Mouse (Mus musculus): ENCODE results near the gene Itgb2l.
"Not testable (repeated sequence)": the region's sequence is repeated elsewhere in the genome, so short reads cannot be mapped to it uniquely, and the experiment has no call there.

The Itgb2l gene

DNA sequence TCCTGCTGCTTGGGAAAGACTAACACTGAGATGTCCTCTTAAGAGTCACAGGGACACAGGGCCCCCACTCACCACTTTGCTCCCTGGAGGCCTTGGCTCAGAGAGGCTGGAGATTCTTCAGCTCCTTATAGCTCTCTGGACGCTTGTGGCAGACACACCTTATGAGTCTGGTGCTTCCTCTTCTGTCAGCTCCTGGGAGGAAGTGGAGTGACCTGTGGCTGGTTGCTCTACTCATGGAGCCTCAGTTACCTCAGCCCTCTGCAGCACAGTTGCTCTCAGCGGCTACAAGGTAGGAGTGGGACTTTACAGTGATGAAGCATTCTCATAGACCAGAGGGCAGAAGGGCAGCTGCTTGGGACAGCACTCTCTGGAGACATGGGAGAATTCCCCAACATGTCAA is at the start of gene Itgb2l:
TSS of gene Itgb2l (minus strand) at position 152 of the 400 bp plus-strand sequence.
- in situ Hi-C loops (cut with MboI, MseI): no loop called here

DNA sequence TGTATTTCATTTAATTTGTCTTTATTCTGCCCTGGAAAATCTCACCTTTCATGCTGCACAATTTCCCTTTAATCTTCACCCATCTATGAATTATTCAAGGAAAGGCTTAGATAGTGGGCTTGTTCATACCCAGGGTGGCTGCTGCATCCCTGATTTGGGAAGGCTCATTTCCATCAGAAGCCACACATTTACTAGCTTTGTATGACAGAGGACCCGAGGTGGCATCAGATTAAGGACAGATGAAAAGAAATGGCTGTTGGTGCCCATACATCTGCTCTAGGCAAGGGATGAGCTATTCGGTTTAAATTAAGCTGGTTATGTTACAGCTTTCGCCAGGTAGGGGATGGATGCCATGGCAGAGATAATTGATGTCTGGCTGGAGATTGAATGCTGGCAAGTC is 48.1 kb upstream of the Itgb2l start:
- in situ Hi-C loops (cut with MboI, MseI): no loop called here

DNA sequence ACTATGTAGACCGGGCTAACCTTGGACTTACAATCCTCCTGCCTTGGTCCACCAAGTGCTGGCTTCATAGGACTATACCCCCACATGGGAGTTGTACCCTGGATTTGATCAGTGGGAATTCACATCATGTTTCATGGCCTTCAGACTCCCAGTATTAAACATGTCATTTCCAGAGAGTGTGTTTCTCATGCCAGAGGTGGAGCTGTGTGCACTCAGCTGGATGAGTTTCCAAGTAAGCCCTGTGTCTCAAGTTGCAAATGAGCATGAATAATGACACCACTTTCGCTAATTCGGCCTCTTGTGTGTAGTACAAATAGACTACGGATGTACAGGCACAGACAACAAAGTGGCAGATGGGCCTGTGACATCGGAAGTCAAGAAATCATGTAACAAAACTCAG is 44.6 kb upstream of the Itgb2l start:
- in situ Hi-C loops (cut with MboI, MseI): no loop called here

GRCm38 (mm10) chr16:96487007-96487684 is 43.7 kb upstream of the Itgb2l start:
- in situ Hi-C loops (cut with MboI, MseI): no loop called here

- in situ Hi-C loops (cut with MboI, MseI): no loop called here
Observed at GRCm38 (mm10) chr16:96481791-96482190, 38.4 kb upstream of the Itgb2l start.

DNA sequence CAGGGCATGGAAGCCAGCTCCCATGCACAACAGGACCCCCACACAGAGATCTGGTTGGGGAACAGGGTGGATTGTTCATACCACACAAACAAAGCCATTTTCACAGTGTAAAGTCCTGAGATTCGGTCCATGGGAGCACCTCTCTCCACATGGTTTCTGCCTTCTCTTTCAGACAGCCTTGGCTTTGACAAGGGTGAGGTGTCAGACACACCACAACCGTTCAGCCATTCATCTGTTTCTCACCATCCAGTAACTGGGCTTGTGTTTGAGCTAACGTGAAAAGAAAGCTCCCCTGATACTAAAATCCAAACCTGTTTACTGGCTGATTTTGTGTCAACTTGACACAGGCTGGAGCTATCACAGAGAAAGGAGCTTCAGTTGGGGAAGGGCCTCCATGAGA is 30.8 kb upstream of the Itgb2l start:
- in situ Hi-C loops (cut with MboI, MseI): no loop called here

DNA sequence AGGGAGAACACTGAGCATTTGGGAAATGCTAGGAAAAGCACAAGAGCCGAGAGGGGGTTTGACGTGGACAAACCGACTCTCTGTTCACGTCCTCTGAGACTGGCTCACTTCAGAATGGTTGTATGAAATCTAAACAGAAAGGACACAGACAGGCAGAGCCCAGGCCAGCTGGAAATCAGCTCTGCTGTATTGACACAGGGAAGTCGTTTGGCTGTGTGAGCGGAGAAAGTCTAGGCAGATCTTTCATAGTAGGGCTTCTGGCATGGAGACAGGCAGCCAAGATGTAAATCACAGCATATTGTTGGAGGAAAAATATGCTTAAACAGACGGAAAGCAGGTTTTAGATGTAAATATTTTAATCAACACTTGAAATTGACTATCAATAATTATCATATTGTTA is 29.4 kb upstream of the Itgb2l start:
- in situ Hi-C loops (cut with MboI, MseI): no loop called here

- in situ Hi-C loops (cut with MboI, MseI): no loop called here
Observed at GRCm38 (mm10) chr16:96472361-96472760, 28.9 kb upstream of the Itgb2l start.

DNA sequence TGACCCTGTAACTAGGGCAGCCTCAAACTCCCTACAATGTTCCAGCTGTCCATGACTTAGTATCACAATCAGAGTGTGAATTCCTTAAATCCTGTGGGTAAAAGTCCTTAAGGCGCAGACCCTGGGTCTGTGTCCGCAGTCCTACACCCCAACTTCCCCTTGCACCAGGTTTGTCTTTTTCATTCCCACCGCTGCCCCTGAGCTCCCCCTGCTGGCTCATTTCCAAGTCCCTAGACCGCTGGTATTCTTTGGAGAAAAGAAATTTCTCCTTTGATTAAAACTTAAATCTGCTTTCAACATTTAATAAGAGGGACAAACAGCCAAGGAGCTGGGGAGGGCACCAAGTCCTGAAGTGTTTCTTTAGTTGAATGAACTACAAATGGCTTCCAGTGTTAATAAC is 26.2 kb upstream of the Itgb2l start:
- in situ Hi-C loops (cut with MboI, MseI): no loop called here

DNA sequence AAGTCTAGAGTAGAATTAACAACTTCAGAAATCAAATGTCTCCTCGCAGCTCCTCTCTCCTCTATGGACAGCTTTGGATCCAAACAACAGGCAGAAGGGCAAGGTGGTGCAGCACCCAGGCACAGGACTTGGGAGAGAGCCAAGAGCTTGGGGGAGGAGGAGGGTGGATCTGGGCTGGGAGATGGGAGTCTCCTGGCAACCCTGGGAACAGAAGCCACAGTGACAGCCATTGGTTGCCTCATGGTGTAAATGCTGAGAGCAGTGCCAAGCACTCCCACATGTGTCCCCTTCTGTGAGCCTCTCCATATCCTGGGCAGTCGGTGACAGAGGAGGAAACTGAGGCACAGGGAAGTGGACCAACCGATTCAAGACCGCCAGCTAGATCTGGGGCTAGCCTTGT is 25.3 kb upstream of the Itgb2l start:
- in situ Hi-C loops (cut with MboI, MseI): no loop called here

DNA sequence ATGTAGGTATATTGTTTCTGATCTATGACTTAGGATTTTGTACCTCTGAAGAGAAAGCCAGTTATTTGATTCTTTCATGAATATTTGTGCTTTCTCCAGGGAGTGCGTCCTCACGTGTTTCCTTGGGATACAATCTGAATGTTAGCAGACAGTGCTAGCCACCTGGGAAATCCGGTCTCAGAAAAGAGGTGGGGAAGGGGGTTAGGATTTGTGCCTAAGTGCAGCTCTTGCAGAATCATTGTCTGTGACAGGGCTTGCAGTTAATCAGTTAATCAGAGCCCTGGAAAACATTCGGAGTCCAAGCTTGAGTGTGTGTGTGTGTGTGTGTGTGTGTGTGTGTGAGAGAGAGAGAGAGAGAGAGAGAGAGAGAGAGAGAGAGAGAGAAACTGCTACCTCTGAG is 24.6 kb upstream of the Itgb2l start:
- in situ Hi-C loops (cut with MboI, MseI): no loop called here

DNA sequence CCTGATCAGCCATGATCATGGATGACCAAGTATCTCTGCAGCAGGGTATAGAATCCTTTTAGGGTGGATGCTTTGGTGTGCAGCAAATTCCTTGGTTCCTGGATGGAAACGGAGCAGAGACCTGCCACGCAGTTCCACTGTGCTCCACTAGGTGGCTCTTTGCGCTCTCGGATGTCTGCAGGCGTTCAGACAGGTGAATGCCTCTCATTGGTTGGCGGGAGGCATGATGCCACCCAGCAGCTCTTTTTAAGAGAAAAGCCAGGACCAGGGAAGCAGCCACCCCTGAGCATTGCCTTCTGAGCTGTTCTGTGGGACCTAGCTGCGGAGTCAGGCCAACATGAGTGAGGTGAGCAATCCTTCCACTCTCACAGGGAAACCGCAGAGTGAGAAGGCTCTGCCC is 24.0 kb upstream of the Itgb2l start, which contains the start of gene Pcp4:
TSS of gene Pcp4 (plus strand) at position 162 of the 400 bp plus-strand sequence.
- in situ Hi-C loops (cut with MboI, MseI): no loop called here

DNA sequence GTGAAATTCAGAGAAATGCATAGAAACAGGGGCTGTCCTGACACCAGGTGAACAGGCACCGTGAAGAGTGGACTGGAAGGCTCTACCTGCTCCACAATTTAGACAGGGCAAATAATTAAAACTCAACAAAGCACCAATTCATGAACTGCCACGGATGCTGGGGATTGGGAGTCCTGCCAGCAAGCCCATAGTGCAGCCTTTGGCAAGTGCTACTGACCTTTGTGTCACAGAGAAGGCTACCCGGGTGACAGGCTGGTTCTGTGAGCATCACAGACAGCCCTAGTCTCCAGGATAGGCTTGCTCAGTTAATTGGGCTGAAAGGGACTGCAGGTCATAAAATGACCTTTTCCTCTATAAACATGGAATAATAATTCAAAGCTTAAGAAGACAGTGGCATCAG is 17.4 kb upstream of the Itgb2l start:
- in situ Hi-C loops (cut with MboI, MseI): no loop called here

GRCm38 (mm10) chr16:96459356-96459755 is 15.9 kb upstream of the Itgb2l start:
- in situ Hi-C loops (cut with MboI, MseI): no loop called here

DNA sequence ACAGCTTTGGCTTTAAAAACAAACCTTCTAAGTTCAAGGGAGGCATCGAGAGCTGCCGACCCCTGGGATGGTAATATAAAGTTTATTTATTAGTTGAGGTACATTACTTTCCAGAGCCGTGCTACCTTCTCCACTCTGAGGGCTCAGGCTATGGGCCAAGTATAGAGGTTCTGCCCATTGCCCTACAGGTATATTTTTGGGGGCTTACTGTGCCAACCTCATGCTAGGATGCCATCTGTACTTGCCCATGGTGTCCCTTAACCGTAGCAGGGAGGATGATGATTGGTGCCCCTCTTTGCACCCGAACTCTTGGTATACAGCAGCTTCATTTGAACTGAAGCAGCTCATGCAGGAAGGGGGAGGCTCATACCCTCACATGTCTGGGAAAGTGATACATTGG is 14.2 kb upstream of the Itgb2l start:
- in situ Hi-C loops (cut with MboI, MseI): no loop called here

DNA sequence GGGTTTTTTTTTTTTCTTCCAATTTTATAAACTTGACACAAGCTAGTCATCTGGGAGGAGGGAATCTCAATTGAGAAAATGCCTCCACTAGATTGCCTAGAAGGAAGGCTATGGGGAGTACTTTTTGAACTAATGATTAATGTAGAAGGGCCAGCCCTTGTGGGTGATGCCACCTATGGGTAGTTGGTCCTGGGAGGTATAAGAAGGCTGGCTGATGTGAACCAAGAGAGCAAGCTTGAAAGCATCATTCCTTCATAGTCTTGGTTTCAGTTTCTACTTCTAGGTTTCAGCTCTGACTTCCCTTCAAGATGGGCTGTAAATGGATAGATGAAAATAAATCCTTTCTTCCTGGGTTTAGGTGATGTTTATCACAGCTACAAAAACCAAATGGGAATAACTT is 10.7 kb upstream of the Itgb2l start:
- in situ Hi-C loops (cut with MboI, MseI): no loop called here

DNA sequence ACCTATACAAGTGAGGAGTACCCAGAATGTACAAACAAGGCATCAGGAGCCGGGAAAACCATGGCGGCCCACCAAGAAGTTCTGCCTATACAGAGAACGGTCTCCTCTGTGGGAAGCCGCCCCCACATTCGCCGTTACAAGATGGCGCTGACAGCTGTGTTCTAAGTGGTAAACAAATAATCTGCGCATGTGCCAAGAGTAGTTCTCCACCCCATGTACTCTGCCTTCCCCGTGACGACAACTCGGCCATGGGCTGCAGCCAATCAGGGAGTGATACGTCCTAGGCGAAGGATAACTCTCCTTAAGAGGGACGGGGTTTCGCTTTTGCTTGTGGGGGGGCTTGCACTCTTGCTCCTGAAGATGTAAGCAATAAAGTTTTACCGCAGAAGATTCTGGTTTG is 7.5 kb upstream of the Itgb2l start:
- in situ Hi-C loops (cut with MboI, MseI): not testable (repeated sequence)

- in situ Hi-C loops (cut with MboI, MseI): no loop called here
Observed at GRCm38 (mm10) chr16:96441826-96442225, 1.6 kb downstream of the Itgb2l start.

DNA sequence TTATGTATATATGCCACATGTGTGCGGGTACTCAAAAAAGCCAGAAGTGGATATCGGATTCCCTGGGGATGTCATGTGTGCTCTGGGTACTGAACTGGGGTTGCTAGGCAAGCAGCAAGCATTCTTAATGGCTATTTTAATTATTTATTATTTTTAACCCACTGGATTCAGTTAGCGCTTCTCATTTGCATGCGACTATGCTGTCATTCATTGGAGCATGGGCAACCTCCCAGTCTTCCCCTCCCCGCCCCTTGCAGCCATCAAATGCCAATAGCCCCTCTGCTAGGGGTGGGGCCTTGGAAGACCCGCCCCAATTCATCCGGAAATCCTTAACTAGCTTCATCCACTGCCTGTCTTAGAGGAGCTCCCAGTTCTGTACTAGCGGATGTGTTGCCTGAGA is 2.5 kb downstream of the Itgb2l start:
- in situ Hi-C loops (cut with MboI, MseI): no loop called here

DNA sequence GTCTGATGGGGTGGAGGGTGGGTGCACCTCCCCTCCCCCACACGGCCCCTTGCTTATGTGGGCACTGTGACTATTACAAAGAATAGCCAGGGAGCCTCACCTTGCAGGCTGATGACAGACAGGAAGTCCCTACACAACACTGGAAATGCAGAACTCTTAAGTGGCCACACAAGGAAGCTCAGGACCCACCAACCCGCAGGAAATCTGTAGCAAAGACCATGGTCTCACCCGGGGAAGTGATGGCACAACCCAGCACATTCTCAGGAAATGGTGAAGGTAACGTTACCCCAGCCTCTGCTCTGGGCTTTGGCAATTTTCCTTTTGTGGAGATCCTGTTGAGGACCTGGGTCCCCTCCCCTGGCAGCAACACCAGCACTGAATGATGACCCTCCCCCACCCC is 3.7 kb downstream of the Itgb2l start:
- in situ Hi-C loops (cut with MboI, MseI): no loop called here

DNA sequence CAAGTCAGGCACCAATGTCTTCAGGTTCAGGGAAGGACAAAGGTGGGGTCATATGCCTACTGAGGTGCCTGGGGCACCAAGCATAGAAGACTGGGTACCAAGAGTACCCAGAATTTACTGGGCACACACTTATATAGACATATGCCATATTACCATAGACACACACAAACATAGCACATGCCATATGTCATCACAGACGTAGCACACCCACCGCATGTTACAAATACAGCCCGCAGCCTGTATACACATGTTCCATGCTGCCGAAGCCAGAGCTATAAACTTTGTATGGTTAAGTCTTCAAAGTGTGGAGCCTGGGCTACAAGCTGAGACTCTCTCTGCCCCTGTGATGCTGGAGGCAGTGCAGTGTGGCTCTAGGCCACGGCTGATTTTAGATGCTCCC is 4.5 kb downstream of the Itgb2l start:
- in situ Hi-C loops (cut with MboI, MseI): no loop called here

DNA sequence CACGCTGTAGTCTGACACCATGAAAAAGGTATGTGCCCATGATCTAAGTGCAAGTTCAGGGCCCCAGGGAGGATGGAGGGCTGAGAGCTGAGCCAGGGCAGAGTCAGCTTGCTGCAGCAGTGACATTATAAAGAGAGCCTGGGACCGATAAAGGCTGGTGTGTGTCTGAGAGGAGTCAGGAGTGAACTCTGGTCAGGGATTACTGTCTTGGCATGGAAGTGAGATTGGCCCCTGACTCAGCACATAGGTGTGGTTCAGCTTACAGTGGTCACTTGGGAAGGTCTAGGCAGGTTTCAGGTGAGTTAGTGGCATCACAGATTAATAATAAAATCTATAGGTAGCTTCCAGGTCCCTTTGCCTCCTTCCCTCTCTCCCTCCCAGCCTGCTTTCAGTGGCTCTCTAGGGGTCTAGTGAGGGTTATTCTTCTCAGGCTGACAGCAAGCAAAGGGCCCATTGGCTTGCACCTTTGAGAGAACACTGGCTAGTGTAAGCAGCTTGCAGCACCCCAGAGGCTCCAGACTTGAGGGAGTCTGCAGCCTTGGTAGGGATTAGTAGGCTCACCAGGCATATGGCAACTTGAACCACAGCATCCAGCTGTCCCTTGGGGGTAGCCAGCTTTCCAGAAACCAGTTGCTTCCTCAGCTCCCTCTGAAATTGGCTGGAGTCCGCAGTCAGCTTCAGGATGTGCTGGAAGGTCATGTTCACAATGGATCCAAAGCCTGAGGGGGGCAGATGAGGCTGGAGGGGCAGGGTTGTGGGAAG is 9.2 kb downstream of the Itgb2l start:
- in situ Hi-C loops (cut with MboI, MseI): no loop called here

DNA sequence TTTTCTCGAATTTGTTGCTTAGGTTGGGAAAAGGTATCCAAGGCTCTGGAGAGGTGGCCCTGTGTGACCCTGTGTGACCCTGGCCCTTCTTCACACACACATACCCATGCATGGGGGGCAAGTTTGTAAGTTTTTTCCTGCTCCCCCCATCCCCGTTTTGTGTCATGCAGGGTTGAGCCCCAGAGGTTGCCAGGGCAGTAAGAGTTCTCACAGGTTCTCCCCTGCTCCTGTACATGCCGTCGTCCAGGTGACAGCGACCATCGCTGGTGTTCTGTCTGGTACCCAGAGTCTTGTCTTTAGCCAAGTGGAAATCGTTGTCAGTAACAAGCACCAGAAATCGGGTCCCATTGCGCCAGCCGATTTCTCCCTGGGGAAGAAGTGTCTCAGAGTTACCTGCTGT is 10.2 kb downstream of the Itgb2l start:
- in situ Hi-C loops (cut with MboI, MseI): no loop called here
